Mouse (Mus musculus) c-Kit-positive CD71-positive TER-119-negative erythroid progenitor cells, embryonic 14.5 days (primary cell): ENCODE measurements at regions not wholly inside any gene's neighbourhood (a gene's known extent, or its start where the extent isn't known, plus 50 kb on each side); places are given as distances from the start of the nearest gene placed in this dataset.
"Not testable (repeated sequence)": the region's sequence is repeated elsewhere in the genome, so short reads cannot be mapped to it uniquely, and the experiment has no call there.

Experiments used
- DNase-seq: peaks from one replicate; pipeline ENCODE4 v3.0.0-alpha.2; 2013; ENCODE audit warnings: low read depth

GRCm38 (mm10) chrX:41216827-41217226 is 183.8 kb upstream of the Gria3 start:
- DNase-seq: no peak

GRCm38 (mm10) chrX:41249739-41250138 is 150.9 kb upstream of the Gria3 start:
- DNase-seq: not testable (repeated sequence)

DNA sequence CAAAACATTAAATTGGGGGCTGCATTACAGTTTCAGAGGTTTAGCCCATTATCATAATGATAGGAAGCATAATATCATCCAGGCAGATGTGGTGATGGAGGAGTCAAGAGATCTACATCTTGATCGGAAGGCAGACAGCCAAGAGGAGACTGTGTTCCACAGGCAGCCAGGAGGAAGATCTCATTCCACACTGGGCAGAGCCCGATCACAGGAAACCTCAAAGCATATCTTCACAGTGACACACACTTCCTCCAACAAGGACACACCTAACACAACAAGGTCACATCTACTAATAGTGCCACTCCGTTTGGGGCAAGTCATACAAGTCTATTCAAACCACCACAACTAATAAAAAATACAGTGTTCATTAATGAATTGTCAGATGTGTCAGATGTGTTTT is 147.7 kb upstream of the Gria3 start:
- no peak for DNase-seq

- DNase-seq: no peak
Measured at GRCm38 (mm10) chrX:41254695-41255094, 146.0 kb upstream of the Gria3 start.

DNA sequence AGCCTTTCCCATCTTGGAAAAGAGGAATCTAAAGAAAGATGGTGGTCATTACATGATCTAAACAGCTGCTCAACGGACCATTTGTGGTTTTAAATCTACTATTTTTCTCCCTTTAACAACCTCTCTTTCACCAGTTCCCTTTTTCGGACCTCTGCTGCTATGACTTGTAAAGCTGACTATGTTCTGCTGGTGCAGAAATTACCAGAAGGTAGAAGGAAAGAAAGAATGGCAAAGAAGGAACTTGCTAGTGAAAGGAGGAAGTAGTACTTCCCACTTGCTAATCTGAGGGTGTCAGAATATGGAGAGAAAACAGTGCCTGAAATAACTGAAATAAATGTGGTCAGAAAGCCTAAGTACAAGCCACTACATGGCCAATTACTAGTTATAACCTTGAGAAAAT is 109.6 kb upstream of the Gria3 start:
- DNase-seq: no peak

- DNase-seq: peak; percentile 2
Measured at GRCm38 (mm10) chrX:41316493-41316892, 84.2 kb upstream of the Gria3 start.

GRCm38 (mm10) chrX:41317740-41318139 is 82.9 kb upstream of the Gria3 start:
- DNase-seq: no peak

DNA sequence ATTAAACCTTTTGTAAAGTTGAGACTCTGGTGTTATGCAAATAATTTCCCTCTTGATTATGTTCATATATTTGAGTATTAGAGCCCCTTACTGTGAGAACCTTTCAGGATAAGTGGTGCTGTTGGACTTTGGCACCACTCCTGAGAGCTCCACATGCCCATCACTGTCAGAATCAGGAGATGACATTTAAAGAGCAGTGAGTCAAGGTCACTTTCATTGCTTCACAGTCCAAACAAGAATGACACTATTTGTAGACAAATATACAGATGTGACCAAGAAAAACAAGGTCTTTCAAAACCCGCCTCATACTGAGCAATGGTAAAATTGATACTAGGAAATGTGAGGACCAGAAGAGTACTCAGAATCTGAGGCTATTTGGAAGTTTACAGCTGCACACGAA is 80.8 kb upstream of the Gria3 start:
- DNase-seq: no peak
